Mouse (Mus musculus): ENCODE measurements around the gene Slc6a6. TPM values are rescaled to one million over a fixed set of nuclear protein-coding genes. Genes with fewer than 3 reads are reported as not detected.

Gene Slc6a6
- 47.1 and 51.7 TPM in 2 replicates for polyA plus RNA-seq (2015; fragmentation: Nextera tagmentation; extraction: Ambion mirVana)

GRCm38 (mm10) chr6:91683602-91684473 lies at the start of gene Slc6a6:
Gene Slc6a6 (plus strand): TSS chr6:91684053.
- peaks cover 34% of the 10 kb centered on the region for H3K4me1 ChIP-seq (replicated peaks; ENCODE audit: control insufficient read depth, insufficient read depth, low read length)
- peak; percentile 88 for ATAC-seq (ENCODE audit: low read depth)

DNA sequence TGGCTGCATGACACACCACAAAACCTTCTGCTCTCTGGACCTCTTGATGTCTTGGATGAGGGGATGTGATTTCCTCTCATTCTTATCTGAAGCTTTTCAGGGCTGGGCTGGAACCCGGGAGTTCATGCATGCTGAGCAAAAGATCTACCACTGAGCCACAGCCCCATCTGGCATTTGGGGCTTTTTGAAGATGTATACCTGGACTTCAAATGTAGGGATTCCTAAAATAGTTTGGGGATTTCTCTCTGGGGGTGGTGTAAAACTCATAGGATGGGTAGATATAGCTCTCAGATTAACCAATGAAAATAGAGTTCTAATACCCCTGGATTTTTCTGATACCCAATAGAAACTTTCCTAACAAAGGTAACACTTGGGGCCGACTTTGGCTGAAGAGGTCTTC lies 49.4 kb upstream of the Slc6a6 start:
- Histone ChIP-seq H3K9me3 (ENCODE audit: control insufficient read depth, low read length) (peaks cover 4% of the 10 kb centered on the region; the same call in 1 of the 2 replicates), H3K4me2 (ENCODE audit: low read depth, low read length) (no peak overlapping the region), H3K27ac (ENCODE audit: low read length) (no peak overlapping the region), H3K4me3 (ENCODE audit: low read length) (no peak overlapping the region), H3K9ac (ENCODE audit: low read length) (no peak overlapping the region), H3K27me3 (ENCODE audit: control insufficient read depth, insufficient read depth, low read depth, low read length) (no peaks in the 10 kb centered on the region), H3K36me3 (ENCODE audit: control insufficient read depth, insufficient read depth, low read length) (no peaks in the 10 kb centered on the region), H3K4me1 (replicated peaks; ENCODE audit: control insufficient read depth, insufficient read depth, low read length) (no peaks in the 10 kb centered on the region)
- ATAC-seq (ENCODE audit: low read depth): no peak
- WGBS: 46% methylated on average over 2 of the region's 2 CpGs

More at GRCm38 (mm10) chr6:91683602-91684473, at the start of gene Slc6a6:
- H3K9me3 ChIP-seq (ENCODE audit: control insufficient read depth, low read length): no peaks in the 10 kb centered on the region
- H3K36me3 ChIP-seq (ENCODE audit: control insufficient read depth, insufficient read depth, low read length): no peaks in the 10 kb centered on the region
- WGBS: under 1% methylated on average over 56 of the region's 69 CpGs
- H3K4me2 ChIP-seq (ENCODE audit: low read depth, low read length): peak within 1 kb of the TSS; percentile 92
- H3K9ac ChIP-seq (ENCODE audit: low read length): peak within 1 kb of the TSS; percentile 92
- H3K27me3 ChIP-seq (ENCODE audit: control insufficient read depth, insufficient read depth, low read depth, low read length): no peaks in the 10 kb centered on the region
- H3K4me3 ChIP-seq (ENCODE audit: low read length): peak within 1 kb of the TSS; percentile 90
- H3K27ac ChIP-seq (ENCODE audit: low read length): peak within 1 kb of the TSS; percentile 85

DNA sequence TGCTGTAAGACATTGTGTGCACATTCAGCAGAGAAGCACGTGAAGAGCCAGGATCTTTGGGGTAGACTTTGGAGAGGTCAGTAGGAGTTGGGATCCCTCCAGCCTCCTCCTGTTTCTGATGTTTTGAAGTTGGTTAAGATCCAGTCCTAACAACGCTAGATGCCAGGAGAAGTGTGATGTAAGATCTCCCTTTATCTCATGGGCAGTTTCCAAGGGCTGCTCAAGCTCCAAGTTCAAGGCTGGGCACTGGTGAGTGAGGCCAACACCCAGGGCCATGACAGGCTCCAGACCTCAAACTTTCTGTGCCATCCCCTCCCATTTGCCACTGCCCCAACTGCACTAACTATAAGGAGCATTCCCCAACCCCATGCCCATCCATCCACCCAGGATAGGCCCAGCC lies 49.0 kb upstream of the Slc6a6 start:
- WGBS: 38% methylated on average over 2 of the region's 2 CpGs
- Histone ChIP-seq H3K9ac (ENCODE audit: low read length) (no peak overlapping the region), H3K4me1 (replicated peaks; ENCODE audit: control insufficient read depth, insufficient read depth, low read length) (no peaks in the 10 kb centered on the region), H3K4me2 (ENCODE audit: low read depth, low read length) (no peak overlapping the region), H3K4me3 (ENCODE audit: low read length) (no peak overlapping the region), H3K27me3 (ENCODE audit: control insufficient read depth, insufficient read depth, low read depth, low read length) (no peaks in the 10 kb centered on the region), H3K9me3 (ENCODE audit: control insufficient read depth, low read length) (peaks cover 4% of the 10 kb centered on the region; the same call in 1 of the 2 replicates), H3K27ac (ENCODE audit: low read length) (no peak overlapping the region), H3K36me3 (ENCODE audit: control insufficient read depth, insufficient read depth, low read length) (no peaks in the 10 kb centered on the region)
- ATAC-seq (ENCODE audit: low read depth): no peak

DNA sequence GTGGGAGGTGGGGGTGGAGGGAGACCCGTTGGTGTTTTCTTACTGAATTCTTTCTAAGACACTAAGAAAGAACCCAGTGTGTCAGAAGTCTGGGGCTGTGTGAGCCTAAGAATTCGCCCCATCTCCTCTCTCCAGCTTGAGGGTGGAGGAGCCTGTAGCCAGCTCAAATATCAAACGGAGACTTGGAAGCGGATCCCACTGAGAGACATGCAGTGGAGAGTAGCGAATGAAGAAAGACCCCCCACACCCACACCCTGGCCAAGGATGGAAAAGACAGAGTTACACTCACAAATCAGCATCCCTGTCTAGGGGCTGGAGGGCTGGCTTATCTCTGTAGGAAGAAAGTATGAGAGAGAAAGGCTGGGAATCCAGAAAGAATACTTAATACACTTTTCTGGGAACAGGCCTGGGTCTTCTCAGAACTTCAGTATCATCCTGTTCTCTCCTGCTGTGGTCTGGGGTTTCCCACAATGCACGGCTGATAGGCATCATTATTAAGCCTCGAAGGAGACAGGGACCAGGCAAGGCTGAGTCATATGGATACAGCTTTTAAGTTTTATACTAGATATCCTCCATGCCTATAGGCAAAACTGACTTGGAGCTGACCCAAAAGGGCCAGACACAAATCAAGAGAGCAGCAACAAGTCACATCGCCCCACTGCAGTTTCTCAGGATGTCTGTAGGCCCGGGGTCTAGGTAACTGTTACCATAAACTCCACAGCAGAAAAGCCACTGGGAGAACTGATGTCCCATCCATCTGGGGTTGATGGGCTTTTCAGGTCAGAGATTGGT lies 45.5 kb upstream of the Slc6a6 start:
- Histone ChIP-seq H3K9ac (ENCODE audit: low read length) (no peak overlapping the region), H3K4me1 (replicated peaks; ENCODE audit: control insufficient read depth, insufficient read depth, low read length) (no peaks in the 10 kb centered on the region), H3K27ac (ENCODE audit: low read length) (no peak overlapping the region), H3K4me3 (ENCODE audit: low read length) (no peak overlapping the region), H3K9me3 (ENCODE audit: control insufficient read depth, low read length) (no peaks in the 10 kb centered on the region), H3K27me3 (ENCODE audit: control insufficient read depth, insufficient read depth, low read depth, low read length) (no peaks in the 10 kb centered on the region), H3K36me3 (ENCODE audit: control insufficient read depth, insufficient read depth, low read length) (no peaks in the 10 kb centered on the region), H3K4me2 (ENCODE audit: low read depth, low read length) (no peak overlapping the region)
- WGBS: 29% methylated on average over 9 of the region's 9 CpGs
- no peak for ATAC-seq (ENCODE audit: low read depth)

GRCm38 (mm10) chr6:91643011-91643410 lies 40.8 kb upstream of the Slc6a6 start:
- ATAC-seq (ENCODE audit: low read depth): no peak
- Histone ChIP-seq H3K9me3 (ENCODE audit: control insufficient read depth, low read length) (no peaks in the 10 kb centered on the region), H3K9ac (ENCODE audit: low read length) (no peak overlapping the region), H3K4me2 (ENCODE audit: low read depth, low read length) (no peak overlapping the region), H3K36me3 (ENCODE audit: control insufficient read depth, insufficient read depth, low read length) (no peaks in the 10 kb centered on the region), H3K4me3 (ENCODE audit: low read length) (no peak overlapping the region), H3K4me1 (replicated peaks; ENCODE audit: control insufficient read depth, insufficient read depth, low read length) (no peaks in the 10 kb centered on the region), H3K27ac (ENCODE audit: low read length) (no peak overlapping the region), H3K27me3 (ENCODE audit: control insufficient read depth, insufficient read depth, low read depth, low read length) (no peaks in the 10 kb centered on the region)
- 81% methylated on average over 5 of the region's 5 CpGs for WGBS

- H3K9ac ChIP-seq (ENCODE audit: low read length): no peak overlapping the region
- no peaks in the 10 kb centered on the region for H3K36me3 ChIP-seq (ENCODE audit: control insufficient read depth, insufficient read depth, low read length)
- no peak for ATAC-seq (ENCODE audit: low read depth)
- no peaks in the 10 kb centered on the region for H3K4me1 ChIP-seq (replicated peaks; ENCODE audit: control insufficient read depth, insufficient read depth, low read length)
- no peaks in the 10 kb centered on the region for H3K27me3 ChIP-seq (ENCODE audit: control insufficient read depth, insufficient read depth, low read depth, low read length)
- H3K4me3 ChIP-seq (ENCODE audit: low read length): no peak overlapping the region
- 83% methylated on average over 2 of the region's 2 CpGs for WGBS
- H3K27ac ChIP-seq (ENCODE audit: low read length): no peak overlapping the region
- no peaks in the 10 kb centered on the region for H3K9me3 ChIP-seq (ENCODE audit: control insufficient read depth, low read length)
- no peak overlapping the region for H3K4me2 ChIP-seq (ENCODE audit: low read depth, low read length)
These were observed 40.4 kb upstream of the Slc6a6 start for GRCm38 (mm10) chr6:91643416-91643921.

- Histone ChIP-seq H3K4me2 (ENCODE audit: low read depth, low read length) (no peak overlapping the region), H3K4me1 (replicated peaks; ENCODE audit: control insufficient read depth, insufficient read depth, low read length) (no peaks in the 10 kb centered on the region), H3K36me3 (ENCODE audit: control insufficient read depth, insufficient read depth, low read length) (no peaks in the 10 kb centered on the region), H3K9ac (ENCODE audit: low read length) (no peak overlapping the region), H3K9me3 (ENCODE audit: control insufficient read depth, low read length) (no peaks in the 10 kb centered on the region), H3K27me3 (ENCODE audit: control insufficient read depth, insufficient read depth, low read depth, low read length) (no peaks in the 10 kb centered on the region), H3K27ac (ENCODE audit: low read length) (no peak overlapping the region), H3K4me3 (ENCODE audit: low read length) (no peak overlapping the region)
- no peak for ATAC-seq (ENCODE audit: low read depth)
- WGBS: 77% methylated on average over 10 of the region's 10 CpGs
These were observed 37.8 kb upstream of the Slc6a6 start for GRCm38 (mm10) chr6:91646019-91646418.

- ATAC-seq (ENCODE audit: low read depth): no peak
- Histone ChIP-seq H3K9ac (ENCODE audit: low read length) (no peak overlapping the region), H3K4me2 (ENCODE audit: low read depth, low read length) (no peak overlapping the region), H3K9me3 (ENCODE audit: control insufficient read depth, low read length) (no peaks in the 10 kb centered on the region), H3K4me3 (ENCODE audit: low read length) (no peak overlapping the region), H3K36me3 (ENCODE audit: control insufficient read depth, insufficient read depth, low read length) (no peaks in the 10 kb centered on the region), H3K27ac (ENCODE audit: low read length) (no peak overlapping the region), H3K27me3 (ENCODE audit: control insufficient read depth, insufficient read depth, low read depth, low read length) (no peaks in the 10 kb centered on the region), H3K4me1 (replicated peaks; ENCODE audit: control insufficient read depth, insufficient read depth, low read length) (no peaks in the 10 kb centered on the region)
- 60% methylated on average over 4 of the region's 4 CpGs for WGBS
These were observed 37.0 kb upstream of the Slc6a6 start for GRCm38 (mm10) chr6:91646822-91647221.

DNA sequence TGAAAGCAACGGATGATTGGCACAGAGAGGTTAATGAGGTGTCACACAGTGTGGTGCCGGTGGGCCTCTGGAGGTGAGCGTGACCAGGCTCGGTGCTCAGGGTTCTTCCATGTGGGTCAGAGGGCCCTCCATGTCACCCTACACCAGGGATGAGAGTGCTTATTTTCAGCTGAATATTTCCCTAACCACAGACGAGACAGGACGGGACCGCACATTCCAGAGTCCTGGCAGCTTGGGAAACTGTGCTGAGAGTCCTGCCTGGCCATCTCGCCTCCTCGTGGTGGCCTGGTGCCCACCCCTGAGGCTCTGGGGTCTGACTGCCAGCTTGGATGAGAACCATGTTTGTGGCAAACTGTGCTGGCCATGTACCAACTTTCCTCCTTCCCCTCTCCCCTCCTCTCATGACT lies 36.5 kb upstream of the Slc6a6 start:
- Histone ChIP-seq H3K27me3 (ENCODE audit: control insufficient read depth, insufficient read depth, low read depth, low read length) (no peaks in the 10 kb centered on the region), H3K9ac (ENCODE audit: low read length) (no peak overlapping the region), H3K27ac (ENCODE audit: low read length) (no peak overlapping the region), H3K4me3 (ENCODE audit: low read length) (no peak overlapping the region), H3K9me3 (ENCODE audit: control insufficient read depth, low read length) (no peaks in the 10 kb centered on the region), H3K4me1 (replicated peaks; ENCODE audit: control insufficient read depth, insufficient read depth, low read length) (no peaks in the 10 kb centered on the region), H3K4me2 (ENCODE audit: low read depth, low read length) (no peak overlapping the region), H3K36me3 (ENCODE audit: control insufficient read depth, insufficient read depth, low read length) (no peaks in the 10 kb centered on the region)
- WGBS: 38% methylated on average over 9 of the region's 9 CpGs
- ATAC-seq (ENCODE audit: low read depth): 0 out of 2 replicates have a peak, but pooled peaks have one; percentile 26
